Mouse (Mus musculus): ENCODE results near the gene Ormdl3. TPM values are rescaled to one million over a fixed set of nuclear protein-coding genes. Genes with fewer than 3 reads are reported as not detected.
"Not testable (repeated sequence)": the region's sequence is repeated elsewhere in the genome, so short reads cannot be mapped to it uniquely, and the experiment has no call there.

The Ormdl3 gene
- 92.9 and 99.8 TPM in 2 replicates for polyA plus RNA-seq (2015; fragmentation: Nextera tagmentation; extraction: Ambion mirVana)

- Histone ChIP-seq H3K4me2 (peak within 1 kb of the TSS; percentile 94), H3K27me3 (replicated peaks) (no peaks in the 10 kb centered on the region; the same call in 1 of the 2 replicates), H3K4me1 (peaks cover 42% of the 10 kb centered on the region), H3K9ac (replicated peaks) (peak within 1 kb of the TSS; percentile 92), H3K36me3 (peaks cover 16% of the 10 kb centered on the region), H3K4me3 (replicated peaks) (peak within 1 kb of the TSS; percentile 93), H3K27ac (replicated peaks) (peak within 1 kb of the TSS; percentile 88), H3K9me3 (replicated peaks) (no peaks in the 10 kb centered on the region)
- peak; percentile 95 for ATAC-seq (ENCODE audit: low FRiP score)
- under 1% methylated on average over 49 of the region's 49 CpGs for WGBS
These were observed at the start of gene Ormdl3 for GRCm38 (mm10) chr11:98586892-98587563. Gene Ormdl3, minus strand, starts transcription at chr11:98587368.

GRCm38 (mm10) chr11:98635312-98635970 lies 48.3 kb upstream of the Ormdl3 start:
- not testable (repeated sequence) for H3K27me3 ChIP-seq (replicated peaks); H3K4me1 ChIP-seq; H3K27ac ChIP-seq (replicated peaks); H3K4me3 ChIP-seq (replicated peaks); H3K4me2 ChIP-seq; H3K9me3 ChIP-seq (replicated peaks); H3K9ac ChIP-seq (replicated peaks); H3K36me3 ChIP-seq; ATAC-seq (ENCODE audit: low FRiP score)
- WGBS: 34% methylated on average over 10 of the region's 10 CpGs

GRCm38 (mm10) chr11:98630646-98631045 lies 43.5 kb upstream of the Ormdl3 start:
- ATAC-seq (ENCODE audit: low FRiP score): no peak
- Histone ChIP-seq H3K4me1 (no peaks in the 10 kb centered on the region), H3K4me2 (no peak overlapping the region), H3K36me3 (no peaks in the 10 kb centered on the region), H3K9me3 (replicated peaks) (no peaks in the 10 kb centered on the region), H3K27ac (replicated peaks) (no peak overlapping the region), H3K9ac (replicated peaks) (no peak overlapping the region), H3K4me3 (replicated peaks) (no peak overlapping the region), H3K27me3 (replicated peaks) (no peaks in the 10 kb centered on the region)
- WGBS: 94% methylated on average over 5 of the region's 5 CpGs

- H3K27me3 ChIP-seq (replicated peaks): no peaks in the 10 kb centered on the region
- no peaks in the 10 kb centered on the region for H3K36me3 ChIP-seq
- no peak overlapping the region for H3K27ac ChIP-seq (replicated peaks)
- 85% methylated on average over 3 of the region's 3 CpGs for WGBS
- no peaks in the 10 kb centered on the region for H3K4me1 ChIP-seq
- H3K4me2 ChIP-seq: no peak overlapping the region
- no peak overlapping the region for H3K4me3 ChIP-seq (replicated peaks)
- H3K9ac ChIP-seq (replicated peaks): no peak overlapping the region
- ATAC-seq (ENCODE audit: low FRiP score): no peak
- H3K9me3 ChIP-seq (replicated peaks): no peaks in the 10 kb centered on the region
These were observed 41.5 kb upstream of the Ormdl3 start for GRCm38 (mm10) chr11:98628706-98629105.

GRCm38 (mm10) chr11:98625611-98626410 lies 38.6 kb upstream of the Ormdl3 start, which contains the start of the genes Gm12355 and Gsdma3:
Gene Gm12355, minus strand, starts transcription at chr11:98625661.
Gene Gsdma3, plus strand, starts transcription at chr11:98626360.
- no peaks in the 10 kb centered on the region for H3K27me3 ChIP-seq (replicated peaks)
- no peaks in the 10 kb centered on the region for H3K36me3 ChIP-seq
- H3K9me3 ChIP-seq (replicated peaks): no peaks in the 10 kb centered on the region
- H3K9ac ChIP-seq (replicated peaks): no peak within 1 kb of the TSS
- ATAC-seq (ENCODE audit: low FRiP score): no peak
- H3K27ac ChIP-seq (replicated peaks): no peak within 1 kb of the TSS
- WGBS: 91% methylated on average over 10 of the region's 10 CpGs
- no peaks in the 10 kb centered on the region for H3K4me1 ChIP-seq
- H3K4me2 ChIP-seq: no peak within 1 kb of the TSS
- H3K4me3 ChIP-seq (replicated peaks): no peak within 1 kb of the TSS

GRCm38 (mm10) chr11:98624381-98624780 lies 37.2 kb upstream of the Ormdl3 start:
- H3K4me2 ChIP-seq; ATAC-seq (ENCODE audit: low FRiP score); H3K27me3 ChIP-seq (replicated peaks); H3K4me1 ChIP-seq; H3K4me3 ChIP-seq (replicated peaks); H3K27ac ChIP-seq (replicated peaks); H3K9ac ChIP-seq (replicated peaks); H3K36me3 ChIP-seq; H3K9me3 ChIP-seq (replicated peaks): not testable (repeated sequence)
- 90% methylated on average over 2 of the region's 2 CpGs for WGBS

GRCm38 (mm10) chr11:98623981-98624380 lies 36.8 kb upstream of the Ormdl3 start:
- 86% methylated on average over 6 of the region's 6 CpGs for WGBS
- H3K4me2 ChIP-seq: not testable (repeated sequence)

GRCm38 (mm10) chr11:98620791-98621190 lies 33.6 kb upstream of the Ormdl3 start:
- no peaks in the 10 kb centered on the region for H3K9me3 ChIP-seq (replicated peaks)
- no peak overlapping the region for H3K9ac ChIP-seq (replicated peaks)
- no peak overlapping the region for H3K4me3 ChIP-seq (replicated peaks)
- no peak for ATAC-seq (ENCODE audit: low FRiP score)
- H3K36me3 ChIP-seq: no peaks in the 10 kb centered on the region
- H3K27me3 ChIP-seq (replicated peaks): no peaks in the 10 kb centered on the region
- WGBS: 93% methylated on average over 13 of the region's 13 CpGs
- no peak overlapping the region for H3K27ac ChIP-seq (replicated peaks)
- no peak overlapping the region for H3K4me2 ChIP-seq
- H3K4me1 ChIP-seq: no peaks in the 10 kb centered on the region

More at GRCm38 (mm10) chr11:98623981-98624380, 36.8 kb upstream of the Ormdl3 start:
- H3K9ac ChIP-seq (replicated peaks); ATAC-seq (ENCODE audit: low FRiP score); H3K9me3 ChIP-seq (replicated peaks); H3K4me1 ChIP-seq; H3K4me3 ChIP-seq (replicated peaks); H3K27ac ChIP-seq (replicated peaks); H3K36me3 ChIP-seq; H3K27me3 ChIP-seq (replicated peaks): not testable (repeated sequence)

- Histone ChIP-seq H3K27ac (replicated peaks) (no peak overlapping the region), H3K9ac (replicated peaks) (no peak overlapping the region), H3K4me1 (peaks cover 4% of the 10 kb centered on the region), H3K27me3 (replicated peaks) (peaks cover 6% of the 10 kb centered on the region; the same call in 1 of the 2 replicates), H3K36me3 (no peaks in the 10 kb centered on the region), H3K9me3 (replicated peaks) (no peaks in the 10 kb centered on the region), H3K4me2 (no peak overlapping the region), H3K4me3 (replicated peaks) (no peak overlapping the region)
- WGBS: 12% methylated on average over 3 of the region's 3 CpGs
- ATAC-seq (ENCODE audit: low FRiP score): no peak
These were observed 19.6 kb upstream of the Ormdl3 start for GRCm38 (mm10) chr11:98606763-98607162.

GRCm38 (mm10) chr11:98604911-98605310 lies 17.7 kb upstream of the Ormdl3 start:
- H3K9me3 ChIP-seq (replicated peaks); H3K4me1 ChIP-seq; H3K4me2 ChIP-seq; H3K36me3 ChIP-seq; H3K9ac ChIP-seq (replicated peaks); H3K4me3 ChIP-seq (replicated peaks); ATAC-seq (ENCODE audit: low FRiP score); H3K27ac ChIP-seq (replicated peaks): not testable (repeated sequence)
- WGBS: 73% methylated on average over 6 of the region's 6 CpGs
- H3K27me3 ChIP-seq (replicated peaks): peaks cover 11% of the 10 kb centered on the region; the same call in 1 of the 2 replicates

- H3K36me3 ChIP-seq: no peaks in the 10 kb centered on the region
- no peak overlapping the region for H3K4me2 ChIP-seq
- H3K4me3 ChIP-seq (replicated peaks): no peak overlapping the region
- no peak for ATAC-seq (ENCODE audit: low FRiP score)
- no peak overlapping the region for H3K27ac ChIP-seq (replicated peaks)
- H3K4me1 ChIP-seq: peaks cover 8% of the 10 kb centered on the region
- H3K9ac ChIP-seq (replicated peaks): no peak overlapping the region
- peaks cover 17% of the 10 kb centered on the region for H3K27me3 ChIP-seq (replicated peaks)
- no peaks in the 10 kb centered on the region for H3K9me3 ChIP-seq (replicated peaks)
- 79% methylated on average over 2 of the region's 2 CpGs for WGBS
These were observed 16.8 kb upstream of the Ormdl3 start for GRCm38 (mm10) chr11:98603953-98604352.
